Mouse (Mus musculus) layer of hippocampus, adult 2 months (tissue): Measurements from ENCODE around the gene Galk2. TPM values are rescaled to one million over a fixed set of nuclear protein-coding genes. Genes with fewer than 3 reads are reported as not detected.
A peak's percentile ranks its signal among the peaks of the same experiment; 100 is the strongest.

Experiments
- DNase-seq, 2 experiments: peaks; one replicate each; pipeline ENCODE4 v3.0.0; 2022; ENCODE audit warnings: low spot score in 2 of 2
- H3K27ac ChIP-seq: fragments of 200-600 bp; 2 replicates; pipeline ENCODE4 v1.8.1; 2022
- H3K4me3 ChIP-seq: fragments of 200-600 bp; 2 replicates; pipeline ENCODE4 v1.8.1; 2022; ENCODE audit warnings: mild to moderate bottlenecking
- CTCF ChIP-seq: fragments of 200-600 bp; conservative IDR thresholded peaks from 2 replicates; pipeline ENCODE4 v1.8.1; 2022; ENCODE audit warnings: antibody characterized with exemption, mild to moderate bottlenecking, moderate library complexity
- total RNA-seq, 2 experiments: library from RNA; stranded (reverse); gene quantifications; 2 replicates each; pipeline ENCODE4 v1.2.3; 2021

Galk2 gene
- total RNA-seq, 2 experiments from 2014 or later = 25.8 to 26.0 TPM

- DNase-seq = no peak
These were observed 156.2 kb downstream of the Galk2 start for GRCm38 (mm10) chr2:126014989-126015710.

GRCm38 (mm10) chr2:126015763-126016473 is 157.0 kb downstream of the Galk2 start:
- TF ChIP-seq CTCF = no peak
- no peak overlapping the region for H3K27ac ChIP-seq
- H3K4me3 ChIP-seq = no peak overlapping the region
- no peak for DNase-seq

More at GRCm38 (mm10) chr2:126014989-126015710, 156.2 kb downstream of the Galk2 start:
- H3K4me3 ChIP-seq = no peak overlapping the region
- H3K27ac ChIP-seq = no peak overlapping the region
- TF ChIP-seq CTCF = no peak

GRCm38 (mm10) chr2:126031186-126031900 is 172.4 kb downstream of the Galk2 start:
- DNase-seq = no peak
- no peak overlapping the region for H3K4me3 ChIP-seq
- no peak overlapping the region for H3K27ac ChIP-seq
- TF ChIP-seq CTCF = no peak

- Histone ChIP-seq H3K27ac (no peak overlapping the region), H3K4me3 (no peak overlapping the region)
- TF ChIP-seq CTCF = peak; percentile 71
- DNase-seq = peak in 1 of 2 experiments; percentile 24
These were observed 174.4 kb downstream of the Galk2 start for GRCm38 (mm10) chr2:126033114-126033972.

Other genes starting within 250 kb of the Galk2 start
- gene Cep152, start 234.0 kb upstream of the Galk2 start, total RNA-seq = 1 to 10 TPM; 3.2 to 4.1 TPM
- gene Eid1, start 186.0 kb upstream of the Galk2 start, total RNA-seq = 100 to 1,000 TPM; 246 to 261 TPM
- 1 to 10 TPM; 4.1 to 4.2 TPM for gene Shc4, start 135.0 kb upstream of the Galk2 start, total RNA-seq
- 10 to 100 TPM; 94.4 to 97.7 TPM for gene Secisbp2l, start 76.2 kb upstream of the Galk2 start, total RNA-seq
- 100 to 1,000 TPM; 111 to 119 TPM for gene Cops2, start within 50 bp of the Galk2 start, total RNA-seq
- gene Fgf7, start 175.5 kb downstream of the Galk2 start, total RNA-seq = 1 to 10 TPM in 1 of 2 experiments, under 1 TPM in 1; 0.51 to 1.5 TPM